ENCODE assay signal across 10 mouse cellular contexts in the genomic region with DNA sequence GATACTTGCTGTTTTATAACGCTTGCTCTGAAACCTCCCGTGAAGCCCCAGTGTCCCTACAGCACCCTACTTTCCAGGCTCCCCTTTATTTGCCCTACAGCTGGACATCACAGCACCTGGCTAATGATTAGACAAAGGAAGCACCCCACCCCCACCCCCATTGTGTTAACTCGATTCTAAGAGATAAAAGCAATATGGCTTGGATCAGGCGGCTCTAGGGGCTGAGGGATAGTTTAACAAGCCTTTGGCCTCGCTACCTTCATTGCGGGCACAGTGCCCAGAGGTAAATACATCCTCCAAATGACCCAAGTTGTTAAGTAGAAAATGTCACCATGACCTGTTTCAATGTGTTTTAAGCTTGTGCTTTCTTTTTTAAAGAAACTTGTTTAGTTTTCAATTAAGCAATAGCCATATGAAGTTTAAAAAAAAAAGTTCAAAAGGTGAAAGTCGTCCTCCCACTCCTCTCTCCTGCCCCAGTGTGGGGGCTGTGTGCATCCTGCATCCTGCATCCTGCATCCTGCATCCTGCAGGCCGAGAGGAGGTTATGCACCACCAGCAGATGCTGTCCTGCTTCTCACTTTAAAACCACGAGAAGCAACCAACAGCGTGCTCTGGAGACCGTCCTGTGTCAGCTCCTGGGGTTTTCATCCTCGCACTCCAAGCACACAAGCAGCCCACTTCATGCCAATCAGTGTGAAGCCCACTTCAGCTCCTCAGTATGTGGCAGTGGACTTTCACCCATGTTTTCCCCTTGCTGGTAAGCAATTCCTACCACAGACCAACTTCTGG. TPM values are rescaled to one million over a fixed set of nuclear protein-coding genes. Genes with fewer than 3 reads are reported as not detected.
A peak's percentile ranks its signal among the peaks of the same experiment; 100 is the strongest.
DNase-seq lines count a peak whose midpoint lies in the region; ATAC-seq lines count a peak whose summit lies in the region.
"Had no signal": no experiment of that assay in that cellular context is flagged by ENCODE, and none has a peak within 500 bp of the region (broad histone marks: within the 10 kb centered on the region; RNA-seq: fewer than 3 reads in every experiment).

No protein-coding gene starts in this region.

- peaks cover 40% of the 10 kb centered on the region for H3K4me1 ChIP-seq in hindbrain, embryonic 13.5 days (replicated peaks)
- peaks cover 23% of the 10 kb centered on the region for H3K4me1 ChIP-seq in hindbrain, embryonic 14.5 days (replicated peaks; ENCODE audit: control insufficient read depth, insufficient read depth, low read length)
- H3K4me1 ChIP-seq in embryonic facial prominence, embryonic 10.5 days = peaks cover 46% of the 10 kb centered on the region
- H3K4me1 ChIP-seq in kidney, embryonic 16.5 days (ENCODE audit: insufficient read depth, low read length) = peaks cover 42% of the 10 kb centered on the region

- no peak overlapping the region for H3K4me2 ChIP-seq in hindbrain, embryonic 13.5 days
- no peak overlapping the region for H3K4me2 ChIP-seq in hindbrain, embryonic 14.5 days (replicated peaks)
- H3K4me2 ChIP-seq in kidney, embryonic 16.5 days (replicated peaks; ENCODE audit: low read depth, low read length) = no peak overlapping the region

- no peaks in the 10 kb centered on the region for H3K9me3 ChIP-seq in hindbrain, embryonic 13.5 days
- no peaks in the 10 kb centered on the region for H3K9me3 ChIP-seq in hindbrain, embryonic 14.5 days (ENCODE audit: control insufficient read depth, low read length)
- no peaks in the 10 kb centered on the region for H3K9me3 ChIP-seq in embryonic facial prominence, embryonic 10.5 days
- no peaks in the 10 kb centered on the region for H3K9me3 ChIP-seq in kidney, embryonic 16.5 days (ENCODE audit: low read length)

- H3K27ac ChIP-seq in hindbrain, embryonic 13.5 days = peak overlapping the region; percentile 24; the same call in 1 of the 2 replicates
- H3K27ac ChIP-seq in hindbrain, embryonic 14.5 days = no peak overlapping the region
- H3K27ac ChIP-seq in embryonic facial prominence, embryonic 10.5 days (replicated peaks) = peak overlapping the region; percentile 60
- peak overlapping the region; percentile 14 for H3K27ac ChIP-seq in kidney, embryonic 16.5 days (ENCODE audit: low read length)

- WGBS in hindbrain, embryonic 13.5 days = 58% methylated on average over 12 of the region's 12 CpGs
- WGBS in hindbrain, embryonic 14.5 days = 56% methylated on average over 12 of the region's 12 CpGs
- 56% methylated on average over 12 of the region's 12 CpGs for WGBS in embryonic facial prominence, embryonic 10.5 days
- 30% methylated on average over 12 of the region's 12 CpGs for WGBS in kidney, embryonic 16.5 days

- DNase-seq in hindbrain, embryonic 14.5 days (ENCODE audit: low spot score) = no peak
- peak; percentile 8 for DNase-seq in embryonic facial prominence, embryonic 10.5 days (ENCODE audit: low spot score)
- peak; percentile 50 for DNase-seq in lung, postnatal 14 days
- DNase-seq in spleen, adult 12 weeks (ENCODE audit: low spot score) = no peak
- no peak for DNase-seq in retina, postnatal 1 day
- DNase-seq in B cell, adult 2 months = no peak
- DNase-seq: layer of hippocampus, adult 9-11 months had no signal

- H3K27me3 ChIP-seq in hindbrain, embryonic 13.5 days = no peaks in the 10 kb centered on the region
- no peaks in the 10 kb centered on the region for H3K27me3 ChIP-seq in hindbrain, embryonic 14.5 days (ENCODE audit: control insufficient read depth, insufficient read depth, low read length)
- no peaks in the 10 kb centered on the region for H3K27me3 ChIP-seq in embryonic facial prominence, embryonic 10.5 days (replicated peaks; ENCODE audit: low read depth, poor library complexity, severe bottlenecking)
- no peaks in the 10 kb centered on the region for H3K27me3 ChIP-seq in kidney, embryonic 16.5 days (ENCODE audit: insufficient read depth, low read length)

- ATAC-seq in hindbrain, embryonic 13.5 days (ENCODE audit: low FRiP score) = no peak
- no peak for ATAC-seq in hindbrain, embryonic 14.5 days (ENCODE audit: low FRiP score)
- no peak for ATAC-seq in kidney, embryonic 16.5 days (ENCODE audit: low FRiP score, low TSS enrichment)
- ATAC-seq: forebrain, embryonic 16.5 days had no signal

- no peak overlapping the region for H3K9ac ChIP-seq in hindbrain, embryonic 13.5 days
- H3K9ac ChIP-seq in hindbrain, embryonic 14.5 days = no peak overlapping the region
- H3K9ac ChIP-seq in kidney, embryonic 16.5 days (replicated peaks; ENCODE audit: low read length) = 0 out of 2 replicates have a peak overlapping the region, but pooled peaks have one; percentile 6

- H3K36me3 ChIP-seq in hindbrain, embryonic 13.5 days = peaks cover 20% of the 10 kb centered on the region
- peaks cover 7% of the 10 kb centered on the region; the same call in 1 of the 2 replicates for H3K36me3 ChIP-seq in hindbrain, embryonic 14.5 days (replicated peaks; ENCODE audit: control insufficient read depth, insufficient read depth)
- H3K36me3 ChIP-seq in embryonic facial prominence, embryonic 10.5 days (replicated peaks) = peaks cover 14% of the 10 kb centered on the region; the same call in 1 of the 2 replicates
- peaks cover 5% of the 10 kb centered on the region; the same call in 1 of the 2 replicates for H3K36me3 ChIP-seq in kidney, embryonic 16.5 days (ENCODE audit: insufficient read depth, low read length)

- H3K4me3 ChIP-seq in hindbrain, embryonic 13.5 days = no peak overlapping the region
- H3K4me3 ChIP-seq in hindbrain, embryonic 14.5 days (replicated peaks; ENCODE audit: low read length) = no peak overlapping the region
- H3K4me3 ChIP-seq in embryonic facial prominence, embryonic 10.5 days = no peak overlapping the region
- H3K4me3 ChIP-seq in kidney, embryonic 16.5 days (ENCODE audit: low read length) = no peak overlapping the region

RNA-seq across cellular contexts. Expression of a gene that starts 12.3 kb away (rescaled TPM):
- 8.6 TPM in 2 replicates for polyA plus RNA-seq in hindbrain, embryonic 13.5 days (2015; fragmentation: Nextera tagmentation; extraction: Ambion mirVana)
- polyA plus RNA-seq in hindbrain, embryonic 14.5 days (2014; fragmentation: Nextera tagmentation; extraction: Ambion mirVana) = 8.3 and 10.1 TPM in 2 replicates
- polyA plus RNA-seq in embryonic facial prominence, embryonic 10.5 days (2016; fragmentation: Nextera tagmentation; extraction: Ambion mirVana) = 12.9 and 14.8 TPM in 2 replicates
- 18.4 and 18.9 TPM in 2 replicates for polyA plus RNA-seq in kidney, embryonic 16.5 days (2015; fragmentation: Nextera tagmentation; extraction: Ambion mirVana)

Comparison
In these comparisons a context has a peak if more than half of its experiments do, and no peak if none do; other contexts are left out.
1. DNase-seq: peak in embryonic facial prominence, embryonic 10.5 days (single experiment) and lung, postnatal 14 days (single experiment); none in hindbrain, embryonic 14.5 days (single experiment), spleen, adult 12 weeks (single experiment), retina, postnatal 1 day (single experiment) and B cell, adult 2 months (0 of 2).